Mouse (Mus musculus) C2C12 (cell line): ENCODE measurements at regions not wholly inside any gene's neighbourhood (a gene's known extent, or its start where the extent isn't known, plus 50 kb on each side); places are given as distances from the start of the nearest gene placed in this dataset.

Experiments used
- H3K27me3 ChIP-seq: one replicate; pipeline ENCODE4 v1.6.1; 2011; ENCODE audit not compliant: control insufficient read depth, insufficient read depth, insufficient read length
- H3K36me3 ChIP-seq: one replicate; pipeline ENCODE4 v1.6.1; 2011; ENCODE audit not compliant: control insufficient read depth, insufficient read depth
- H3K4me3 ChIP-seq: one replicate; pipeline ENCODE4 v1.5.1; 2011; ENCODE audit warnings: mild to moderate bottlenecking, control low read depth; ENCODE audit not compliant: poor library complexity, insufficient read depth, severe bottlenecking
- H3K79me2 ChIP-seq: one replicate; pipeline ENCODE4 v1.6.1; 2011; ENCODE audit not compliant: control insufficient read depth, insufficient read depth
- H3K79me3 ChIP-seq: one replicate; pipeline ENCODE4 v1.6.1; 2011; ENCODE audit warnings: low read depth, control low read depth
- H3ac ChIP-seq: one replicate; pipeline ENCODE3; 2011; ENCODE audit warnings: low read depth; ENCODE audit not compliant: control insufficient read depth, insufficient read length
- CEBPB ChIP-seq: IDR thresholded peaks from one replicate; pipeline ENCODE4 v1.6.1; 2011; ENCODE audit warnings: low read depth, mild to moderate bottlenecking, control low read depth, moderate library complexity
- CTCF ChIP-seq: IDR thresholded peaks from one replicate; pipeline ENCODE4 v1.5.1; 2011; ENCODE audit not compliant: control insufficient read depth, insufficient read depth, insufficient read length
- FOSL1 ChIP-seq: IDR thresholded peaks from one replicate; pipeline ENCODE4 v1.8.0; 2011; ENCODE audit warnings: mild to moderate bottlenecking, low read length; ENCODE audit not compliant: poor library complexity, insufficient read depth, severe bottlenecking
- MAX ChIP-seq: IDR thresholded peaks from one replicate; pipeline ENCODE4 v1.6.1; 2011; ENCODE audit warnings: mild to moderate bottlenecking, control low read depth
- MYOD1 ChIP-seq: IDR thresholded peaks from one replicate; pipeline ENCODE4 v1.6.1; 2011; ENCODE audit warnings: low read depth; ENCODE audit not compliant: control insufficient read depth, insufficient read length
- MYOG ChIP-seq: IDR thresholded peaks from one replicate; pipeline ENCODE4 v1.6.1; 2011; ENCODE audit not compliant: control insufficient read depth, insufficient read length; ENCODE audit errors: extremely low read depth
- USF1 ChIP-seq: IDR thresholded peaks from one replicate; pipeline ENCODE4 v1.6.1; 2011; ENCODE audit warnings: low read depth, mild to moderate bottlenecking, control low read depth, moderate library complexity

DNA sequence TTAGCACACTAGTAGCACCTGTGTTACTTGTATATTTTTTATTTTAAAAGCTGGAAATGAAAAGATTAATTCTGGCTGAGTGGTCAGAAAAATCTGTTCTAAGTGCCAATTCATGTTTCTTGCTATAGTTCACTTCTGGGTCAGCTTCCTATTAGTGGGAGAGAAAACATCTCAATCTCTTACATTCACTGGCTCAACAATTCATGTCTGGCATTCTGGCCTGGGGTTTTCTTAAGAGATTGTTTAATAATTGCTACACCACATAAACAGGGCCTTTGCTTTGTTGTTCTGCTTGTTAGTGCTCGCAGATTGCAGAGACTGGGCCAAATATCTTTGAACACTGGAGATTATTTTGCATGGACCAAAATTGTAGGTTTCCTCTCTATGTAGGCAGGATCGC is 84.2 kb upstream of the Adamts5 start:
- no peak overlapping the region for H3K4me3 ChIP-seq
- H3ac ChIP-seq = no peak overlapping the region
- no peaks in the 10 kb centered on the region for H3K79me2 ChIP-seq
- H3K27me3 ChIP-seq = no peaks in the 10 kb centered on the region
- no peaks in the 10 kb centered on the region for H3K79me3 ChIP-seq
- no peak for TF ChIP-seq CEBPB
- TF ChIP-seq FOSL1 = no peak
- no peak for TF ChIP-seq MYOD1
- TF ChIP-seq MYOG = no peak
- TF ChIP-seq CTCF = no peak
- no peak for TF ChIP-seq USF1
- TF ChIP-seq MAX = no peak
- H3K36me3 ChIP-seq = no peaks in the 10 kb centered on the region

DNA sequence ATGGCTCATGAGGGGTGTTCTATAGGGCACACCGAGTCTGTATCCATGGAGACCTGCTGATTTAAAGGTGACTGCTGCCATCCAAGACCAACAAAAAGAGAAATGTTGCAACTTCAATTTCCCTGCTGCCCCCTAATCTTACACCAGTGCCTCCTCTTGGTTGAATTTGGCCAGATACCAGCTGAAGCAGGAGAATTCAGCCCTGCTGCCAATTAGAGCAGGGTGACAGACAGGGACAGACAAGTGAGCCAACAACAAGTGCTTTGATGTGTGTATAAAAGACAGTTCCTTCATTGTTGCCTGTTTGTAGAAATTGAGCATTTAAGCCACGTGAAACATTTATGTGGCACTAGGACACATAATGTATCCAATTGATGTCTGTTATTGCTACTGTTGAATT is 75.5 kb upstream of the Adamts5 start:
- Histone ChIP-seq H3K27me3 (no peaks in the 10 kb centered on the region), H3K79me3 (no peaks in the 10 kb centered on the region), H3K79me2 (no peaks in the 10 kb centered on the region), H3ac (no peak overlapping the region), H3K36me3 (no peaks in the 10 kb centered on the region), H3K4me3 (no peak overlapping the region)
- no peak for TF ChIP-seq MYOG
- no peak for TF ChIP-seq CEBPB
- TF ChIP-seq MYOD1 = no peak
- no peak for TF ChIP-seq FOSL1
- no peak for TF ChIP-seq USF1
- TF ChIP-seq MAX = no peak
- no peak for TF ChIP-seq CTCF

DNA sequence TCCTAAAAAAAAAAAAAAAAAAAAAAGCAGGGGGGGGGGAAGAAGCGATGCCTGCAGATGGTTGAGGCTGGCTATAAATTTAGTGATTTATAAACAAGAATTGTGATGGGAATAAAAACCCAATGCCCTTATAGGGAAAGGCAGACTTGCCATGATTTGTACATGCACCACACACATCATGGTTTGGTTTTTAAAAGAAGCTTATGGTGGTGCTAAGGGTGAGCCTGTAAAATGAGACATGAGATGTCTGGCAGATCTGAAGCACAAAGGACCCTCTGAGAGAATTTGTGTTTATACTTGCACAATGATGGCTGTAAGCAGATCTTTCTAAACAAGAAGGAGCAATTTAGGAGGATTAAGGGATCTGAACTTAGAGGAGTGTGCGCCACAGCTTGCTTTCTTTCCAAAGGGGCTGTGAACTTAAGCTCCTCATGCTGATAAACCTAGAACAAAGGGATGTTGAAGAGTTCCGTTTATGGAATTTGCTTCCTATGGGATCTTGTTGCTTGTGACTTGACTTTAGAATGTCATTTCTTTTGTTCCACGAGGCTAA is 65.3 kb upstream of the Adamts5 start:
- Histone ChIP-seq H3K27me3 (no peaks in the 10 kb centered on the region), H3K4me3 (no peak overlapping the region), H3K36me3 (no peaks in the 10 kb centered on the region), H3K79me3 (no peaks in the 10 kb centered on the region), H3K79me2 (no peaks in the 10 kb centered on the region), H3ac (no peak overlapping the region)
- TF ChIP-seq MAX (no peak), MYOG (no peak), CEBPB (no peak), MYOD1 (no peak), FOSL1 (no peak), CTCF (no peak), USF1 (no peak)

DNA sequence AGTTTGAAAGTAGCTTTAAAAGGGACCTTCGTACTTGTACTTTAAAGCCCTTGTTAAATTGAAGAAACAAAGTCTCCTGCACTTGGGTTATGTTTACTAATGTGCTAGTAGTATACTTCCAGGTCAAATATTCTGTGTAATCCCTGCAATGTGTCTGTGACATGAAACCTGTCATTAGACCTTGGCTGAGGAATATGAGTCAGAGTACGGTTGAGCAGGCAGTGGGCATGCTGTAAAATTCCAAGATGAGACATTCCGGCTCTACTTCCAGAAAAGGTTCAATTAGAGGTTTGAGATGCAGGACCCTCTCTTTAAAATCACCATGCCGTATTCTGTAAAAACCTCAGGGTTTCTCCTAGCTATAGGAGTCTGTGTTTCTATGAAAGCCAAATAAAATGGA is 64.6 kb upstream of the Adamts5 start:
- H3K79me3 ChIP-seq = no peaks in the 10 kb centered on the region
- H3ac ChIP-seq = no peak overlapping the region
- no peaks in the 10 kb centered on the region for H3K27me3 ChIP-seq
- H3K79me2 ChIP-seq = no peaks in the 10 kb centered on the region
- no peaks in the 10 kb centered on the region for H3K36me3 ChIP-seq
- H3K4me3 ChIP-seq = no peak overlapping the region
- TF ChIP-seq MYOD1 (no peak), MAX (no peak), CTCF (no peak), MYOG (no peak), CEBPB (no peak), USF1 (no peak), FOSL1 (no peak)

DNA sequence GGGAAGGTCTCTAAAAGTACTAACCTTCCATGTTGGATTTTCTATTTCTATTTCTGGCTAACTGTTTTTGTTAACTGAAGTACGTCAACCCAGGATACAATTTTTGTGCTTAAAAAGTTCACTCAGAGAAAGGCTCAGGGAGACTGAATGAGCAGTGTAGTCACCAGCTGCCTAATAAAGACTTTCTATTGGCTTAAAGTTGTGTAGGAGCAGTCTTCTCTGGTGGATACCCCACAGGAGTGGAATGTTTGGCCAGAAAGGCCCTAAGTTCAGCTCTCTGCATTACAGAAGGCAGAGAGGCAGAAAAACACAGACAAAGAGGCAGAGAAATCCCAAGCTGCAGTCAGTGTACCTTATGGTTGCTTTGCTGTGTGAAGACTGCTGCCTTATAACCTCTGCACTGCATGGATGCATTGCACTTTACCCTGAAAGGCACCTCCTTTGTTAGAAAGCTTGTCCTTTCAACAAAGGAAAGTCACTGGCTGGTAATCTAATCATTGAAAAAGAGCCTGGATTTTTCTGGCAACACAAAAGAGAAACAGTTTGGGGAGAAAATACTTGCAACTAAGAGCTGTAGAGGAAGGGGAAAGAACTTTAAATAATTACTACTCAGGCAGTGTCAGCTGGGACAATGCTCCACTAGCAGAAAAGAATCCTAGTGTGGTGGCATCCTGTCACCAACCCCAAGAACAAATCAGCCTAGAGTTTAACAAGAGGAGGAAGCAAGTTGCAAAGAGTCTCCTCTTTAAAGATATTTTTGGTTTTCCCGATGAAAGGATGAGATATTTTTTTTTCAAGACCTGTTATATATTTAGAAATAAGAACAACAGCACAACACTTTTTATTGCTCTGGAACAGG is 63.0 kb upstream of the Adamts5 start:
- H3K79me3 ChIP-seq = no peaks in the 10 kb centered on the region
- H3K36me3 ChIP-seq = no peaks in the 10 kb centered on the region
- no peak for TF ChIP-seq MYOD1
- TF ChIP-seq MAX = no peak
- no peak for TF ChIP-seq CTCF
- TF ChIP-seq MYOG = no peak
- no peak for TF ChIP-seq USF1
- TF ChIP-seq FOSL1 = no peak
- no peak for TF ChIP-seq CEBPB
- no peaks in the 10 kb centered on the region for H3K79me2 ChIP-seq
- no peak overlapping the region for H3ac ChIP-seq
- no peak overlapping the region for H3K4me3 ChIP-seq
- no peaks in the 10 kb centered on the region for H3K27me3 ChIP-seq
